14 mouse cellular contexts compared by ENCODE assay signal in the genomic region with DNA sequence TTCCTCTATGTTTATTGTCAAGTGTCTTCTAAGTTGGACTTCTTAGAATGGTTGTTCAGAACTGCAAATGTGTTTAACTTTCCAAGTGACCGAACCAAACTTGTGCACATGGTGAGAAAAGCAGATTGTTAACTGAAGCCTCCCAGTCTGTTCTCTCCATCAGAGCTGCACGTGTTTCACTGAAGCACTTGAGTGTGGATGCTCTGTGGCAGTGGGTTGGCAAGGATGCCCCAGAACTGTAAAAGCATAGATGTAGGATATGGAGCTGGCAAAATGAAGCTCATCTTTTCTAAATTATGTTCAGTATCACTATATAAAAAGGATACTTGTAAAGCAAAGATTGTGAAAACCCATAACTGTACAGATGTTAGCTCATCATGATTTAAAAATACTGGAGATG.
"Had no signal": no experiment of that assay in that cellular context is flagged by ENCODE, and none has a peak within 500 bp of the region (broad histone marks: within the 10 kb centered on the region; RNA-seq: fewer than 3 reads in every experiment).

No protein-coding gene starts in this region.

- DNase-seq: lung, adult 18-20 months; lung, embryonic 14.5 days; lung, postnatal 10 days; lung, postnatal 4 days; midbrain, embryonic 14.5 days; retina, postnatal 1 day; right cerebral cortex, adult 18-20 months; right cerebral cortex, postnatal 14 days; right cerebral cortex, postnatal 4 days; spleen, adult 18-20 months; thymus, adult 2 months; thymus, postnatal 25 days; thymus, postnatal 4 days had no signal

- ATAC-seq: midbrain, embryonic 16.5 days had no signal
